Mouse (Mus musculus) neural tube, embryonic 13.5 days (tissue): ENCODE data around the gene Lax1. TPM values are rescaled to one million over a fixed set of nuclear protein-coding genes. Genes with fewer than 3 reads are reported as not detected.

Experiments used
- ATAC-seq: fragments of 200-750 bp; cut with Nextera tagmentation; 2 replicates; pipeline ENCODE4 v1.8.0; 2017; ENCODE audit warnings: low read depth, mild to moderate bottlenecking, moderate TSS enrichment, moderate library complexity
- H3K27ac ChIP-seq: fragments of 300-500 bp; sonication (generic); replicated peaks from 2 replicates; pipeline ENCODE4 v1.5.1; 2015; ENCODE audit warnings: moderate library complexity, mild to moderate bottlenecking, inconsistent platforms
- H3K27me3 ChIP-seq: fragments of 300-500 bp; sonication (generic); 2 replicates; pipeline ENCODE4 v1.6.1; 2015; ENCODE audit warnings: mild to moderate bottlenecking, inconsistent platforms
- H3K36me3 ChIP-seq: fragments of 300-500 bp; sonication (generic); 2 replicates; pipeline ENCODE4 v1.6.1; 2015; ENCODE audit warnings: mild to moderate bottlenecking, inconsistent platforms
- H3K4me1 ChIP-seq: fragments of 300-500 bp; sonication (generic); replicated peaks from 2 replicates; pipeline ENCODE4 v1.6.1; 2015; ENCODE audit warnings: inconsistent platforms
- H3K4me2 ChIP-seq: fragments of 300-500 bp; sonication (generic); 2 replicates; pipeline ENCODE4 v1.6.1; 2015; ENCODE audit warnings: inconsistent platforms, mild to moderate bottlenecking, moderate library complexity
- H3K4me3 ChIP-seq: fragments of 300-500 bp; sonication (generic); 2 replicates; pipeline ENCODE4 v1.5.1; 2015; ENCODE audit warnings: mild to moderate bottlenecking, inconsistent platforms
- H3K9ac ChIP-seq: fragments of 300-500 bp; sonication (generic); 2 replicates; pipeline ENCODE4 v1.6.1; 2015; ENCODE audit warnings: moderate library complexity, mild to moderate bottlenecking, inconsistent platforms
- H3K9me3 ChIP-seq: fragments of 300-500 bp; sonication (generic); 2 replicates; pipeline ENCODE4 v1.6.1; 2016; ENCODE audit warnings: inconsistent platforms
- WGBS: fragments of 180-500 bp; shearing (Covaris S2); methylation state at CpG from one replicate; pipeline ENCODE4 v1.1.7; 2015; 5-methylcytosine and 5-hydroxymethylcytosine counted together
- microRNA-seq: library from miRNA; unstranded; fragments of <30 nt; microRNA quantifications from one replicate; pipeline ENCODE4, GENCODE M21; 2016
- polyA plus RNA-seq: library from polyadenylated mRNA; unstranded; fragments of >200 nt; fragmentation: Nextera tagmentation; extraction: Ambion mirVana; gene quantifications from 2 replicates; pipeline ENCODE4 v1.2.1, GENCODE M21; 2015

Lax1 gene
- polyA plus RNA-seq, 1 experiment from 2014 or later: 0.18 TPM

- Histone ChIP-seq H3K27me3 (no peaks in the 10 kb centered on the region), H3K36me3 (peaks cover 30% of the 10 kb centered on the region), H3K9ac (peak within 1 kb of the TSS; percentile 93), H3K4me3 (peak within 1 kb of the TSS; percentile 67), H3K4me2 (peak within 1 kb of the TSS; percentile 94), H3K27ac (peak within 1 kb of the TSS; percentile 93), H3K9me3 (no peaks in the 10 kb centered on the region), H3K4me1 (peaks cover 47% of the 10 kb centered on the region)
- 2% methylated on average over 38 of the region's 41 CpGs for WGBS
- peak; percentile 89 for ATAC-seq
Observed at GRCm38 (mm10) chr1:133660466-133661202, 29.3 kb downstream of the Lax1 start, which contains the start of gene Zbed6. TSS of gene Zbed6 (minus strand) at chr1:133660885.

GRCm38 (mm10) chr1:133658878-133659277 is 31.0 kb downstream of the Lax1 start:
- 83% methylated on average over 3 of the region's 3 CpGs for whole genome bisulfite sequencing
- Histone ChIP-seq H3K4me3 (no peak overlapping the region), H3K27me3 (no peaks in the 10 kb centered on the region), H3K4me2 (peak overlapping the region; percentile 94; the same call in 1 of the 2 replicates), H3K36me3 (peaks cover 30% of the 10 kb centered on the region), H3K9ac (no peak overlapping the region), H3K4me1 (peaks cover 55% of the 10 kb centered on the region), H3K9me3 (no peaks in the 10 kb centered on the region), H3K27ac (no peak overlapping the region)
- no peak for ATAC-seq

GRCm38 (mm10) chr1:133656811-133657210 is 33.1 kb downstream of the Lax1 start:
- 50% methylated on average over 5 of the region's 5 CpGs for WGBS
- peaks cover 68% of the 10 kb centered on the region for H3K4me1 ChIP-seq
- no peaks in the 10 kb centered on the region for H3K9me3 ChIP-seq
- ATAC-seq: no peak
- H3K9ac ChIP-seq: no peak overlapping the region
- no peaks in the 10 kb centered on the region for H3K27me3 ChIP-seq
- H3K36me3 ChIP-seq: peaks cover 33% of the 10 kb centered on the region
- no peak overlapping the region for H3K27ac ChIP-seq
- 0 out of 2 replicates have a peak overlapping the region, but pooled peaks have one; percentile 4 for H3K4me2 ChIP-seq
- no peak overlapping the region for H3K4me3 ChIP-seq

- Histone ChIP-seq H3K27me3 (no peaks in the 10 kb centered on the region), H3K9ac (no peak overlapping the region), H3K4me2 (no peak overlapping the region), H3K36me3 (peaks cover 21% of the 10 kb centered on the region), H3K27ac (no peak overlapping the region), H3K4me1 (peaks cover 56% of the 10 kb centered on the region), H3K4me3 (no peak overlapping the region), H3K9me3 (no peaks in the 10 kb centered on the region)
- ATAC-seq: no peak
- WGBS: 100% methylated on average over 1 of the region's 1 CpGs
Observed at GRCm38 (mm10) chr1:133653033-133653432, 36.9 kb downstream of the Lax1 start.

- H3K4me3 ChIP-seq: no peak overlapping the region
- H3K27me3 ChIP-seq: no peaks in the 10 kb centered on the region
- no peak for ATAC-seq
- no peaks in the 10 kb centered on the region for H3K9me3 ChIP-seq
- 94% methylated on average over 7 of the region's 7 CpGs for WGBS
- H3K4me1 ChIP-seq: peaks cover 33% of the 10 kb centered on the region
- no peak overlapping the region for H3K27ac ChIP-seq
- peaks cover 27% of the 10 kb centered on the region for H3K36me3 ChIP-seq
- H3K9ac ChIP-seq: no peak overlapping the region
- no peak overlapping the region for H3K4me2 ChIP-seq
Observed at GRCm38 (mm10) chr1:133650288-133651055, 39.4 kb downstream of the Lax1 start.

GRCm38 (mm10) chr1:133645652-133646051 is 44.3 kb downstream of the Lax1 start:
- H3K4me3 ChIP-seq: no peak overlapping the region
- peaks cover 69% of the 10 kb centered on the region for H3K36me3 ChIP-seq
- H3K27ac ChIP-seq: no peak overlapping the region
- no peak overlapping the region for H3K9ac ChIP-seq
- 0 out of 2 replicates have a peak, but pooled peaks cover 7% of the 10 kb centered on the region for H3K4me1 ChIP-seq
- no peaks in the 10 kb centered on the region for H3K27me3 ChIP-seq
- H3K4me2 ChIP-seq: no peak overlapping the region
- WGBS: 95% methylated on average over 5 of the region's 5 CpGs
- no peaks in the 10 kb centered on the region for H3K9me3 ChIP-seq
- no peak for ATAC-seq

GRCm38 (mm10) chr1:133641163-133641562 is 48.7 kb downstream of the Lax1 start:
- no peak overlapping the region for H3K4me3 ChIP-seq
- no peak for ATAC-seq
- no peaks in the 10 kb centered on the region for H3K9me3 ChIP-seq
- WGBS: 95% methylated on average over 2 of the region's 2 CpGs
- no peaks in the 10 kb centered on the region for H3K4me1 ChIP-seq
- no peak overlapping the region for H3K27ac ChIP-seq
- no peak overlapping the region for H3K4me2 ChIP-seq
- H3K36me3 ChIP-seq: peaks cover 95% of the 10 kb centered on the region
- no peaks in the 10 kb centered on the region for H3K27me3 ChIP-seq
- no peak overlapping the region for H3K9ac ChIP-seq

GRCm38 (mm10) chr1:133638517-133638916 is 51.4 kb downstream of the Lax1 start:
- Histone ChIP-seq H3K4me2 (no peak overlapping the region), H3K27ac (no peak overlapping the region), H3K36me3 (peaks cover 96% of the 10 kb centered on the region), H3K4me3 (no peak overlapping the region), H3K9ac (no peak overlapping the region), H3K27me3 (no peaks in the 10 kb centered on the region), H3K9me3 (no peaks in the 10 kb centered on the region), H3K4me1 (no peaks in the 10 kb centered on the region)
- WGBS: 90% methylated on average over 6 of the region's 6 CpGs
- no peak for ATAC-seq

GRCm38 (mm10) chr1:133632168-133632567 is 57.7 kb downstream of the Lax1 start:
- H3K4me1 ChIP-seq: no peaks in the 10 kb centered on the region
- no peaks in the 10 kb centered on the region for H3K27me3 ChIP-seq
- no peak overlapping the region for H3K4me2 ChIP-seq
- no peak overlapping the region for H3K9ac ChIP-seq
- peaks cover 93% of the 10 kb centered on the region for H3K36me3 ChIP-seq
- no peak for ATAC-seq
- H3K27ac ChIP-seq: no peak overlapping the region
- H3K9me3 ChIP-seq: no peaks in the 10 kb centered on the region
- no peak overlapping the region for H3K4me3 ChIP-seq
- WGBS: 90% methylated on average over 2 of the region's 2 CpGs

Small RNAs within 50 kb of the gene (microRNA-seq; reads per million reads assigned to microRNA genes)
- gene Mir6903: 0.74 reads per million

Other genes starting within 250 kb of the Lax1 start
- 546 and 587 TPM in 2 replicates for gene Snrpe, start 79.8 kb downstream of the Lax1 start, polyA plus RNA-seq
- not detected in 2 replicates for gene Zbed6, start 29.2 kb downstream of the Lax1 start, polyA plus RNA-seq
- 2.8 and 3.7 TPM in 2 replicates for gene Gm38394, start 28.8 kb downstream of the Lax1 start, polyA plus RNA-seq
- gene Atp2b4, start 110.9 kb upstream of the Lax1 start, polyA plus RNA-seq: 10.7 and 13.7 TPM in 2 replicates
- 2.0 and 2.4 TPM in 2 replicates for gene Optc, start 217.9 kb upstream of the Lax1 start, polyA plus RNA-seq
- gene Prelp, start 231.3 kb upstream of the Lax1 start, polyA plus RNA-seq: 8.2 and 10.1 TPM in 2 replicates